ENCODE assay signal across 30 mouse cellular contexts in genomic region chrX:57177225-57177779, GRCm38 (mm10). TPM values are rescaled to one million over a fixed set of nuclear protein-coding genes. Genes with fewer than 3 reads are reported as not detected.
DNase-seq lines count a peak whose midpoint lies in the region; ATAC-seq and TF ChIP-seq lines count a peak whose summit lies in the region.
"Had no signal": no experiment of that assay in that cellular context is flagged by ENCODE, and none has a peak within 500 bp of the region (broad histone marks: within the 10 kb centered on the region; RNA-seq: fewer than 3 reads in every experiment).

No protein-coding gene starts in this region.

- WGBS in heart, adult 2 months: 91% methylated on average over 13 of the region's 13 CpGs
- 91% methylated on average over 13 of the region's 13 CpGs for WGBS in forebrain, embryonic 11.5 days

- no peaks in the 10 kb centered on the region for H3K9me3 ChIP-seq in CH12.LX (replicated peaks; ENCODE audit: low read length)
- H3K9me3 ChIP-seq in forebrain, embryonic 11.5 days (ENCODE audit: control insufficient read depth, low read length): no peaks in the 10 kb centered on the region
- H3K9me3 ChIP-seq: embryonic facial prominence, embryonic 13.5 days; embryonic facial prominence, embryonic 15.5 days; forebrain, embryonic 10.5 days; forebrain, embryonic 13.5 days; forebrain, embryonic 15.5 days had no signal

- TF ChIP-seq RAD21 in CH12.LX (IDR thresholded peaks at IDR 0.05; ENCODE audit: low read depth, low read length): no peak

- no peak for TF ChIP-seq CTCF in CH12.LX (conservative IDR thresholded peaks at IDR 0.05 in 1 of 2, IDR thresholded peaks at IDR 0.05 in 1 of 2; ENCODE audit: low read depth in 2 of 2, low read length in 2 of 2)
- TF ChIP-seq CTCF in heart, adult 2 months (IDR thresholded peaks at IDR 0.05): no peak

- H3K4me3 ChIP-seq in CH12.LX (replicated peaks in 1 of 3; ENCODE audit: low read depth in 2 of 3, low read length in 2 of 3, poor library complexity in 1 of 3): no peak overlapping the region
- H3K4me3 ChIP-seq in heart, adult 2 months: no peak overlapping the region
- H3K4me3 ChIP-seq in forebrain, embryonic 11.5 days (ENCODE audit: low read depth, low read length): no peak overlapping the region
- H3K4me3 ChIP-seq: embryonic facial prominence, embryonic 13.5 days; embryonic facial prominence, embryonic 15.5 days; erythroblast, embryonic 14.5 days; forebrain, embryonic 10.5 days; forebrain, embryonic 13.5 days; forebrain, embryonic 15.5 days had no signal

- no peak for TF ChIP-seq POLR2A in CH12.LX (IDR thresholded peaks at IDR 0.05; ENCODE audit: low read depth, low read length)
- TF ChIP-seq POLR2A in heart, adult 2 months (IDR thresholded peaks at IDR 0.05; ENCODE audit: insufficient read depth, low read depth, low read length): no peak

- TF ChIP-seq EP300 in CH12.LX (IDR thresholded peaks at IDR 0.05; ENCODE audit: low read length): peak; percentile 33; the same call in 1 of the 2 replicates
- no peak for TF ChIP-seq EP300 in heart, adult 2 months (IDR thresholded peaks at IDR 0.05; ENCODE audit: insufficient read depth, low read depth, low read length)

- no peaks in the 10 kb centered on the region for H3K79me2 ChIP-seq in CH12.LX (replicated peaks; ENCODE audit: control insufficient read depth, extremely low read depth, insufficient read depth, poor library complexity, severe bottlenecking)
- no peaks in the 10 kb centered on the region for H3K79me2 ChIP-seq in heart, adult 2 months (replicated peaks; ENCODE audit: control insufficient read depth, insufficient read depth, low read length)

- no peak overlapping the region; the same call in 1 of the 2 replicates for H3K27ac ChIP-seq in CH12.LX (ENCODE audit: insufficient read depth, low read depth)
- no peak overlapping the region for H3K27ac ChIP-seq in heart, adult 2 months
- H3K27ac ChIP-seq in forebrain, embryonic 11.5 days (ENCODE audit: low read depth, low read length): no peak overlapping the region
- H3K27ac ChIP-seq: embryonic facial prominence, embryonic 13.5 days; embryonic facial prominence, embryonic 15.5 days; forebrain, embryonic 10.5 days; forebrain, embryonic 13.5 days; forebrain, embryonic 15.5 days had no signal

- H3K9ac ChIP-seq in CH12.LX (ENCODE audit: insufficient read depth, low read depth): no peak overlapping the region
- no peak overlapping the region for H3K9ac ChIP-seq in heart, adult 2 months (ENCODE audit: low read depth, low read length)
- no peak overlapping the region for H3K9ac ChIP-seq in forebrain, embryonic 11.5 days (ENCODE audit: low read length)
- H3K9ac ChIP-seq: embryonic facial prominence, embryonic 13.5 days; embryonic facial prominence, embryonic 15.5 days; forebrain, embryonic 13.5 days; forebrain, embryonic 15.5 days; forebrain, postnatal 0 days had no signal

- no peaks in the 10 kb centered on the region for H3K36me3 ChIP-seq in CH12.LX (replicated peaks in 1 of 2; ENCODE audit: control insufficient read depth in 1 of 2, insufficient read depth in 1 of 2, low read length in 1 of 2)
- no peaks in the 10 kb centered on the region for H3K36me3 ChIP-seq in heart, adult 2 months (ENCODE audit: control insufficient read depth, insufficient read depth, low read length)
- H3K36me3 ChIP-seq in forebrain, embryonic 11.5 days (ENCODE audit: control insufficient read depth, insufficient read depth, low read length): no peaks in the 10 kb centered on the region
- H3K36me3 ChIP-seq: embryonic facial prominence, embryonic 13.5 days; embryonic facial prominence, embryonic 15.5 days; forebrain, embryonic 10.5 days; forebrain, embryonic 15.5 days had no signal

- H3K4me1 ChIP-seq in CH12.LX (ENCODE audit: control insufficient read depth in 1 of 2, insufficient read depth in 2 of 2): peaks cover 12 to 19% of the 10 kb centered on the region in 2 experiments
- H3K4me1 ChIP-seq in heart, adult 2 months (ENCODE audit: control insufficient read depth, insufficient read depth, low read length): no peaks in the 10 kb centered on the region
- no peaks in the 10 kb centered on the region for H3K4me1 ChIP-seq in forebrain, embryonic 11.5 days (replicated peaks; ENCODE audit: control insufficient read depth, insufficient read depth, low read length)
- H3K4me1 ChIP-seq: embryonic facial prominence, embryonic 13.5 days; embryonic facial prominence, embryonic 15.5 days; forebrain, embryonic 10.5 days; forebrain, embryonic 13.5 days; forebrain, embryonic 15.5 days had no signal

- ATAC-seq in forebrain, embryonic 11.5 days (replicated peaks; ENCODE audit: low FRiP score): no peak
- ATAC-seq: forebrain, embryonic 13.5 days; forebrain, embryonic 15.5 days; forebrain, postnatal 0 days had no signal

- peak overlapping the region; percentile 10; the same call in 1 of the 2 replicates for H3K4me2 ChIP-seq in CH12.LX (ENCODE audit: insufficient read depth, low read depth, poor library complexity, severe bottlenecking)
- no peak overlapping the region for H3K4me2 ChIP-seq in forebrain, embryonic 11.5 days (ENCODE audit: low read depth, low read length, severe bottlenecking)
- H3K4me2 ChIP-seq: embryonic facial prominence, embryonic 13.5 days; embryonic facial prominence, embryonic 15.5 days; forebrain, embryonic 13.5 days; forebrain, embryonic 15.5 days had no signal

- dilution Hi-C loops in CH12.LX (cut with MboI; ENCODE audit: extremely low pct_ligation_motif_present, extremely low pct_unique_long_range_greater_than_20kb, low sequenced_read_pairs): no loop called here

- H3K27me3 ChIP-seq in CH12.LX (replicated peaks): no peaks in the 10 kb centered on the region
- H3K27me3 ChIP-seq in heart, adult 2 months (ENCODE audit: control insufficient read depth, insufficient read depth, low read length): no peaks in the 10 kb centered on the region
- no peaks in the 10 kb centered on the region for H3K27me3 ChIP-seq in forebrain, embryonic 11.5 days (ENCODE audit: control insufficient read depth, insufficient read depth, low read length)
- H3K27me3 ChIP-seq: embryonic facial prominence, embryonic 13.5 days; embryonic facial prominence, embryonic 15.5 days; forebrain, embryonic 13.5 days; forebrain, embryonic 15.5 days had no signal

- in situ Hi-C loops in CH12.LX (cut with MboI; ENCODE audit: low pct_ligation_motif_present, low pct_unique_long_range_greater_than_20kb, low sequenced_read_pairs): no loop called here

- intact Hi-C loops in heart, adult 2 months (cut with DNase I): no loop called here

- DNase-seq in CD4-positive, CD25-positive, alpha-beta regulatory T cell, adult 2 months (ENCODE audit: low read depth, low spot score): peak; percentile 51
- peak; percentile 37 for DNase-seq in CH12.LX (ENCODE audit: extremely low read depth)
- peak; percentile 75 for DNase-seq in induced T-regulatory cell, adult 2 months (ENCODE audit: low read depth)
- peak; percentile 53 for DNase-seq in naive thymus-derived CD4-positive, alpha-beta T cell, adult 2 months (ENCODE audit: low read depth)
- DNase-seq in cerebellum, postnatal 14 days: no peak
- DNase-seq in heart, adult 2 months: no peak
- no peak for DNase-seq in forebrain, embryonic 11.5 days (ENCODE audit: low spot score)
- DNase-seq in layer of hippocampus, adult 9-10 months (ENCODE audit: low spot score): no peak
- DNase-seq: adrenal gland, adult 8-10 months; adrenal gland, postnatal 14 days; adrenal gland, postnatal 36 days; cerebellum, adult 11-12 months; cerebellum, adult 2 months; cerebellum, adult 9-10 months; cerebellum, postnatal 10 days; cerebellum, postnatal 36 days; embryo, embryonic 11 days; forebrain, postnatal 0 days had no signal

TF ChIP-seq in CH12.LX, 34 proteins besides CTCF, POLR2A, EP300 and RAD21:
- TF ChIP-seq ELF1 (IDR thresholded peaks at IDR 0.05; ENCODE audit: low read depth, low read length) (peak; percentile 31; the same call in 1 of the 2 replicates), BHLHE40 (IDR thresholded peaks at IDR 0.05; ENCODE audit: low read depth, low read length) (peak; percentile 52), IRF4 (IDR thresholded peaks at IDR 0.05; ENCODE audit: low read depth, low read length) (peak; percentile 77), HCFC1 (IDR thresholded peaks at IDR 0.05; ENCODE audit: low read depth, low read length) (no peak), MXI1 (IDR thresholded peaks at IDR 0.05; ENCODE audit: low read depth, low read length) (no peak), GABPA (IDR thresholded peaks at IDR 0.05; ENCODE audit: insufficient replicate concordance, low read depth, low read length) (no peak), MAX (IDR thresholded peaks at IDR 0.05; ENCODE audit: low read length) (0 out of 2 replicates have a peak, but pooled peaks have one; percentile 21), USF1 (IDR thresholded peaks at IDR 0.05; ENCODE audit: low read depth, low read length) (no peak), JUND (conservative IDR thresholded peaks at IDR 0.05; ENCODE audit: low read depth, low read length) (peak; percentile 50; the same call in 1 of the 2 replicates), ZMIZ1 (IDR thresholded peaks at IDR 0.05; ENCODE audit: low read depth, low read length) (no peak), E2F4 (IDR thresholded peaks at IDR 0.05; ENCODE audit: insufficient replicate concordance, low read depth, low read length) (no peak)

RNA-seq across cellular contexts. Expression of gene Cd40lg, which starts 34.6 kb away (rescaled TPM):
- total RNA-seq in CH12.LX (2012; rRNA removed) (0.08 and 0.21 TPM in 2 replicates), CH12.LX (2014; rRNA removed) (not detected in 2 replicates)
- polyA plus RNA-seq in CH12.LX (2012; ENCODE audit: insufficient read length, low read depth): 0.19 TPM in 1 of 2 replicates, not detected in the other
- not detected for total RNA-seq in heart, adult 2 months (2021)
- polyA plus RNA-seq in heart, adult 2 months (2012; rRNA removed): 0.12 TPM in 1 of 2 replicates, not detected in the other
- not detected in 2 replicates for polyA plus RNA-seq in forebrain, embryonic 11.5 days (2014; fragmentation: Nextera tagmentation; extraction: Ambion mirVana)
- total RNA-seq: adrenal gland, adult 18-20 months; adrenal gland, postnatal 14 days; adrenal gland, postnatal 36 days; common myeloid progenitor, adult 5-6 weeks; ES-E14; forebrain, postnatal 0 days; MEL had no signal
- polyA plus RNA-seq: C2C12; cerebellum, adult 2 months; embryonic facial prominence, embryonic 11.5 days; embryonic facial prominence, embryonic 13.5 days; embryonic facial prominence, embryonic 15.5 days; erythroblast, embryonic 14.5 days; forebrain, embryonic 10.5 days; forebrain, embryonic 13.5 days; forebrain, embryonic 15.5 days; forebrain, postnatal 0 days had no signal

Comparison
In these comparisons a context has a peak if more than half of its experiments do, and no peak if none do; other contexts are left out.
1. DNase-seq: peak in CD4-positive, CD25-positive, alpha-beta regulatory T cell, adult 2 months (single experiment), CH12.LX (single experiment), induced T-regulatory cell, adult 2 months (single experiment) and naive thymus-derived CD4-positive, alpha-beta T cell, adult 2 months (single experiment); none in cerebellum, postnatal 14 days (0 of 2), heart, adult 2 months (0 of 2), forebrain, embryonic 11.5 days (single experiment) and layer of hippocampus, adult 9-10 months (single experiment).